Mouse (Mus musculus) liver, embryonic 13.5 days (tissue): ENCODE measurements around the gene Olfr1284. TPM values are rescaled to one million over a fixed set of nuclear protein-coding genes. Genes with fewer than 3 reads are reported as not detected.
"Not testable (repeated sequence)": the region's sequence is repeated elsewhere in the genome, so short reads cannot be mapped to it uniquely, and the experiment has no call there.

Experiments used
- ATAC-seq: fragments of 200-750 bp; cut with Nextera tagmentation; 2 replicates; pipeline ENCODE4 v1.8.0; 2017; ENCODE audit warnings: low read depth, mild to moderate bottlenecking, moderate number of reproducible peaks, moderate library complexity
- DNase-seq: peaks from one replicate; pipeline ENCODE4 v3.0.0; 2022
- H3K27ac ChIP-seq: fragments of 300-500 bp; sonication (generic); 2 replicates; pipeline ENCODE4 v1.5.1; 2015; ENCODE audit warnings: moderate library complexity, mild to moderate bottlenecking, inconsistent platforms
- H3K27me3 ChIP-seq: fragments of 300-500 bp; sonication (generic); 2 replicates; pipeline ENCODE4 v1.6.1; 2015; ENCODE audit warnings: mild to moderate bottlenecking, inconsistent platforms
- H3K36me3 ChIP-seq: fragments of 300-500 bp; sonication (generic); 2 replicates; pipeline ENCODE4 v1.6.1; 2015; ENCODE audit warnings: mild to moderate bottlenecking, inconsistent platforms
- H3K4me1 ChIP-seq: fragments of 300-500 bp; sonication (generic); replicated peaks from 2 replicates; pipeline ENCODE4 v1.6.1; 2015; ENCODE audit warnings: inconsistent platforms
- H3K4me2 ChIP-seq: fragments of 300-500 bp; sonication (generic); 2 replicates; pipeline ENCODE4 v1.6.1; 2015; ENCODE audit warnings: inconsistent platforms, mild to moderate bottlenecking, moderate library complexity
- H3K4me3 ChIP-seq: fragments of 300-500 bp; sonication (generic); replicated peaks from 2 replicates; pipeline ENCODE4 v1.5.1; 2015; ENCODE audit warnings: mild to moderate bottlenecking, inconsistent platforms
- H3K9ac ChIP-seq: fragments of 300-500 bp; sonication (generic); 2 replicates; pipeline ENCODE4 v1.6.1; 2015; ENCODE audit warnings: mild to moderate bottlenecking, inconsistent platforms
- H3K9me3 ChIP-seq: fragments of 300-500 bp; sonication (generic); replicated peaks from 2 replicates; pipeline ENCODE4 v1.6.1; 2016; ENCODE audit warnings: inconsistent platforms
- WGBS: fragments of 180-500 bp; shearing (Covaris S2); methylation state at CpG from one replicate; pipeline ENCODE4 v1.1.7; 2015; ENCODE audit not compliant: insufficient replicate concordance; 5-methylcytosine and 5-hydroxymethylcytosine counted together
- polyA plus RNA-seq: library from polyadenylated mRNA; unstranded; fragments of >200 nt; fragmentation: Nextera tagmentation; extraction: Ambion mirVana; gene quantifications from 2 replicates; pipeline ENCODE4 v1.2.1, GENCODE M21; 2015

The Olfr1284 gene
- polyA plus RNA-seq, result not detected in 2 replicates

DNA sequence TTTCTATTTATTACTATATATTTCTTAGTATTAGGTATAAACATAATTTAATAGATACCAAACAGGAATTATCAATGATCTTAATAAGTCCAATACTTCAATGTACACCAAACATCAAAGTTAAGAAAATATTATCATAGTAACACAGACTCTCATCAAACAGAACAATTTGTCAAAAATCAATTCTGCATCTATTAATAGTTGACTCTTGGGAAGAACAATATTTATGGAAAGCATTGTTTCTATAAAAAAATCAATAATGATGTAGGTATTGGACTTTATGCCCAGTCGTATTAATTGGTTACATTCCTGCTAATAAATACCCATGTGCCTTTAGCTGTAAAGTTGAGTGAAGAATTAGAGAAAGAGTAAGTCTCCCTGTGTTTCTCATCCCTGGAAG lies at the start of gene Olfr1284:
Gene Olfr1284, plus strand, starts transcription at position 301 of the 400 bp plus-strand sequence.
- no peak within 1 kb of the TSS for H3K27ac ChIP-seq
- DNase-seq (no peak), ATAC-seq (no peak)
- WGBS, result 69% methylated on average over 1 of the region's 1 CpGs
- H3K27me3 ChIP-seq, result no peaks in the 10 kb centered on the region
- H3K4me1 ChIP-seq, result no peaks in the 10 kb centered on the region
- H3K4me2 ChIP-seq, result no peak within 1 kb of the TSS
- H3K9ac ChIP-seq, result no peak within 1 kb of the TSS
- H3K9me3 ChIP-seq, result no peaks in the 10 kb centered on the region
- H3K36me3 ChIP-seq, result no peaks in the 10 kb centered on the region
- no peak within 1 kb of the TSS for H3K4me3 ChIP-seq

DNA sequence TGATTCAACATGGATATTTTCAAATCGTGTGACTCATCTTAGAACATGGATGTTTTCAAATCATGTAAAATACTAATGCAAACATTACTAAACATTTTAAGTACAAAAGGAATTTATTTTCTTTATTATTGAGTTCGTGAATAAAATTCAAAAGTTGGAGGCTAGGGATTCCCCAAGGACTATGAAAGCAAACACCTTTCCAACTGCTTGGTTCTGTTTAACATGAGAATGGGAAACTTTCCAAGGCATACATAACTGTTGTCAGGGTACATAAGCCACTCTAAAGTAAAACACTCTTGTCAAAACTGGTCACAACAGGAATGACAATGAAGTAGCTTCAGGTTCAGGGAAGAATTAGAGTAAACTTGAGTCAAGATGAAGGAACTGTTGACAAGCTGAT lies 49.1 kb upstream of the Olfr1284 start, which contains the start of gene Olfr1281:
Gene Olfr1281, plus strand, starts transcription at position 301 of the 400 bp plus-strand sequence.
- no peak within 1 kb of the TSS for H3K4me2 ChIP-seq
- WGBS, result 46% methylated on average over 2 of the region's 2 CpGs
- H3K9ac ChIP-seq, result no peak within 1 kb of the TSS
- no peak for ATAC-seq
- H3K27ac ChIP-seq, result no peak within 1 kb of the TSS
- H3K27me3 ChIP-seq, result no peaks in the 10 kb centered on the region
- H3K4me3 ChIP-seq, result no peak within 1 kb of the TSS
- DNase-seq, result no peak
- H3K36me3 ChIP-seq, result no peaks in the 10 kb centered on the region
- H3K9me3 ChIP-seq, result no peaks in the 10 kb centered on the region
- no peaks in the 10 kb centered on the region for H3K4me1 ChIP-seq

DNA sequence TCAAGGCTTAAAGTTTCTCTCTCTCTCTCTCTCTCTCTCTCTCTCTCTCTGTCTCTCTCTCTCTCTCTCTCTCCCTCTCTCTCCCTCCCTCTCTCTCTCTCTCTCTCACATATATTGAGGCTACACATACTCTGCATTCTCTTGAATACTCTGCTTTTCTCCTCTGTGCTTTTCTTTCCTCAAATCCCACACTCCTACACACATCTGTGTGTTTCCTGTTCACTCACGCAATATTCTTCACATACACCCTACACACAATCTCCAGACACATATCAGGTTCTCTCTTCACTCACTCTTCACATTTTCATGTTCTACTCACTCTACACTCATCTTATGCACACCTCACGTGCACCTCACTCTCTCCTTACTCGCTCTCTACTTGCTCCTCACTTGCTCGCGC lies 41.6 kb upstream of the Olfr1284 start:
- not testable (repeated sequence) for H3K27me3 ChIP-seq, ATAC-seq
- 60% methylated on average over 5 of the region's 5 CpGs for WGBS

DNA sequence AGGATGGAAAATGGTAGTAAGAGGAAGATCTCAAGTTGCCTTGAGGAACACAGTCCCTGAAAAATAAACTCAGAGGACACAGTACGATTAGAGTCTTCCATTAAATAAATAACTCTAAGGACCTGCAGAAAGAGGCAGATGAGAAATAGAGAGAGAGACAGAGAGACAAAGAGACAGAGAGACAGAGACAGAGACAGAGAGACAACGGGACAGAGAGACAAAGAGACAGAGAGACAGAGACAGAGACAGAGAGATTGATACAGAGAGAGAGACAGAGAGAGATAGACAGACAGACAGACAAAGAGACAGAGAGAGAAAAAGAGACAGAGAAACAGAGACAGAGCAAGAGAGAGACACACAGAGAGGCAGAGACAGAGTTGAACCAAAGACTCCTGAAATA lies 39.3 kb upstream of the Olfr1284 start, which contains the start of gene Olfr1282:
Gene Olfr1282, minus strand, starts transcription at position 101 of the 400 bp plus-strand sequence.
- H3K9me3 ChIP-seq, result no peaks in the 10 kb centered on the region
- no peak within 1 kb of the TSS for H3K27ac ChIP-seq
- WGBS, result 43% methylated on average over 2 of the region's 2 CpGs
- no peaks in the 10 kb centered on the region for H3K27me3 ChIP-seq
- H3K36me3 ChIP-seq, result no peaks in the 10 kb centered on the region
- no peak within 1 kb of the TSS for H3K4me2 ChIP-seq
- no peaks in the 10 kb centered on the region for H3K4me1 ChIP-seq
- no peak within 1 kb of the TSS for H3K9ac ChIP-seq
- DNase-seq (no peak), ATAC-seq (no peak)
- H3K4me3 ChIP-seq, result no peak within 1 kb of the TSS

More for the DNA sequence above, 41.6 kb upstream of the Olfr1284 start:
- not testable (repeated sequence) for H3K9ac ChIP-seq, H3K27ac ChIP-seq, H3K4me2 ChIP-seq, H3K4me3 ChIP-seq, H3K4me1 ChIP-seq, H3K9me3 ChIP-seq, H3K36me3 ChIP-seq, DNase-seq

DNA sequence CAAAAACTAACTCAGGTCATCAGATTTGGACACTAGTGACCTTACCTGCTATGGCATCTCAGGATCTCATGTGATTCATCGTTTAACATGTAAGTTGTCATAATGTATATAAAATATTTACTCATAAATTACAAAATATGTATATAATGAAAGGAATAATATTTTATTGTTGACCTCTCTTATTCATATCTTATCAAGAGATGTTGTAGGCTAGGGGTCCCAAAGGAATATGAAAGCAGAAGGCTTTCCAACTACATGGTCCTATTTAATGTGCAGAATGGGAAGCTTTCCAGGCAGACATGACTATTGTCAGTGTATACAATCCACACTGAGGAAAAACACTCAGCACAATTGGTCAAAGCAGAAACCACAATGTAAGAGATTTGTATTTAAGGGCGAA lies 8.8 kb upstream of the Olfr1284 start, which contains the start of gene Olfr1283:
Gene Olfr1283, plus strand, starts transcription at position 301 of the 400 bp plus-strand sequence.
- Histone ChIP-seq H3K9ac (no peak within 1 kb of the TSS), H3K36me3 (no peaks in the 10 kb centered on the region), H3K4me3 (no peak within 1 kb of the TSS), H3K27me3 (no peaks in the 10 kb centered on the region), H3K9me3 (no peaks in the 10 kb centered on the region), H3K4me2 (no peak within 1 kb of the TSS), H3K27ac (no peak within 1 kb of the TSS), H3K4me1 (no peaks in the 10 kb centered on the region)
- ATAC-seq (no peak), DNase-seq (no peak)
- 49% methylated on average over 2 of the region's 2 CpGs for WGBS

DNA sequence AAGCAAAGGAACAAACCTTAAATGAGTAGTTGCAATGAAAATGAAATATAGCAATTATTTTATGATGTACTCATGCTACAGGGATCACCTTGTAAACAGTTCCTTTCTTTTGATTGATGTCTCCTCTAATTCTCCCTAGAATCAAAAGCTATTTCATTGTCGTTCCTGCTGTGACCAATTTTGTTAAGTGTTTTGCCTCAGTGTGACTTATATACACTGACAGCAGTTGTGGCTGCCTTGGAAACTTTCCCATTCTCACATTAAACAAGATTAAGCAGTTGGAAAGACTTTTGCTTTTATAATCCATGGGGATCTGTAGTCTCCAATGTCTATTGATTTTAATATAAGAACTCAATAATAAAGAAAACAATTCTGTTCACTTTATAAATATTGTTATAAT lies 47.6 kb downstream of the Olfr1284 start, which contains the start of gene Olfr1286:
Gene Olfr1286, minus strand, starts transcription at position 185 of the 400 bp plus-strand sequence.
- DNase-seq (no peak), ATAC-seq (no peak)
- WGBS, result 62% methylated on average over 1 of the region's 1 CpGs
- no peak within 1 kb of the TSS for H3K9ac ChIP-seq
- H3K4me1 ChIP-seq, result no peaks in the 10 kb centered on the region
- no peaks in the 10 kb centered on the region for H3K36me3 ChIP-seq
- H3K4me3 ChIP-seq, result no peak within 1 kb of the TSS
- no peaks in the 10 kb centered on the region for H3K27me3 ChIP-seq
- no peak within 1 kb of the TSS for H3K27ac ChIP-seq
- H3K9me3 ChIP-seq, result no peaks in the 10 kb centered on the region
- H3K4me2 ChIP-seq, result no peak within 1 kb of the TSS

Other genes starting within 250 kb of the Olfr1284 start
- gene Gm15130, start 222.6 kb upstream of the Olfr1284 start, polyA plus RNA-seq, result not detected in 2 replicates
- gene 4930430A15Rik, start 145.9 kb upstream of the Olfr1284 start, polyA plus RNA-seq, result not detected in 2 replicates
- gene Olfr1275, start 140.2 kb upstream of the Olfr1284 start, polyA plus RNA-seq, result not detected in 2 replicates
- gene Olfr1276, start 121.0 kb upstream of the Olfr1284 start, polyA plus RNA-seq, result not detected in 2 replicates
- not detected in 2 replicates for gene Olfr1277, start 101.4 kb upstream of the Olfr1284 start, polyA plus RNA-seq
- gene Olfr1278, start 85.4 kb upstream of the Olfr1284 start, polyA plus RNA-seq, result not detected in 2 replicates
- not detected in 2 replicates for gene Olfr1279, start 74.9 kb upstream of the Olfr1284 start, polyA plus RNA-seq
- not detected in 2 replicates for gene Olfr1280, start 61.5 kb upstream of the Olfr1284 start, polyA plus RNA-seq
- gene Olfr1281, start 49.0 kb upstream of the Olfr1284 start, polyA plus RNA-seq, result not detected in 2 replicates
- not detected in 2 replicates for gene Olfr1282, start 39.4 kb upstream of the Olfr1284 start, polyA plus RNA-seq
- not detected in 2 replicates for gene Olfr1283, start 8.7 kb upstream of the Olfr1284 start, polyA plus RNA-seq
- gene Olfr1286, start 47.6 kb downstream of the Olfr1284 start, polyA plus RNA-seq, result not detected in 2 replicates
- not detected in 2 replicates for gene Olfr1287, start 73.6 kb downstream of the Olfr1284 start, polyA plus RNA-seq
- not detected in 2 replicates for gene Olfr1288, start 98.6 kb downstream of the Olfr1284 start, polyA plus RNA-seq
- gene Olfr1289, start 105.3 kb downstream of the Olfr1284 start, polyA plus RNA-seq, result not detected in 2 replicates
- gene Olfr1290, start 118.3 kb downstream of the Olfr1284 start, polyA plus RNA-seq, result not detected in 2 replicates
- gene Olfr1291-ps1, start 121.7 kb downstream of the Olfr1284 start, polyA plus RNA-seq, result not detected in 2 replicates
- gene Olfr1293-ps, start 149.7 kb downstream of the Olfr1284 start, polyA plus RNA-seq, result not detected in 2 replicates
- not detected in 2 replicates for gene Olfr1294, start 164.8 kb downstream of the Olfr1284 start, polyA plus RNA-seq
- gene Olfr1295, start 194.2 kb downstream of the Olfr1284 start, polyA plus RNA-seq, result not detected in 2 replicates